Mouse (Mus musculus) T-helper 1 cell (primary cell): Measurements from ENCODE around the gene Gp5.
"Not testable (repeated sequence)": the region's sequence is repeated elsewhere in the genome, so short reads cannot be mapped to it uniquely, and the experiment has no call there.

ENCODE experiments used
- in situ Hi-C: fragments of 300-600 bp; cut with MboI, MseI; formaldehyde crosslinking; loops from one replicate; pipeline ENCODE4 v1.15.1; 2025; ENCODE audit warnings: high pct_unique_total_duplicates

The Gp5 gene

GRCm38 (mm10) chr16:30310647-30311046, at the start of gene Gp5:
Gene Gp5, minus strand, starts transcription at chr16:30310779.
- in situ Hi-C loops, result no loop called here

GRCm38 (mm10) chr16:30353489-30353888, 42.9 kb upstream of the Gp5 start:
- in situ Hi-C loops, result not testable (repeated sequence)

GRCm38 (mm10) chr16:30314236-30314635, 3.7 kb upstream of the Gp5 start:
- in situ Hi-C loops, result no loop called here

GRCm38 (mm10) chr16:30310171-30310515, 436 bp downstream of the Gp5 start:
- in situ Hi-C loops, result no loop called here

GRCm38 (mm10) chr16:30309395-30310170, 996 bp downstream of the Gp5 start:
- in situ Hi-C loops, result no loop called here

- in situ Hi-C loops, result no loop called here
Observed at GRCm38 (mm10) chr16:30308616-30309394, 1.8 kb downstream of the Gp5 start.

GRCm38 (mm10) chr16:30307961-30308615, 2.5 kb downstream of the Gp5 start:
- in situ Hi-C loops, result no loop called here

GRCm38 (mm10) chr16:30307306-30307705, 3.3 kb downstream of the Gp5 start:
- in situ Hi-C loops, result no loop called here

- in situ Hi-C loops, result no loop called here
Observed at GRCm38 (mm10) chr16:30306102-30306501, 4.5 kb downstream of the Gp5 start.

GRCm38 (mm10) chr16:30304236-30304635, 6.3 kb downstream of the Gp5 start:
- in situ Hi-C loops, result no loop called here

GRCm38 (mm10) chr16:30303411-30303810, 7.2 kb downstream of the Gp5 start:
- in situ Hi-C loops, result no loop called here

- in situ Hi-C loops, result no loop called here
Observed at GRCm38 (mm10) chr16:30302686-30303085, 7.9 kb downstream of the Gp5 start.

- in situ Hi-C loops, result no loop called here
Observed at GRCm38 (mm10) chr16:30299711-30300277, 10.8 kb downstream of the Gp5 start.

- in situ Hi-C loops, result no loop called here
Observed at GRCm38 (mm10) chr16:30297450-30297849, 13.1 kb downstream of the Gp5 start.

- in situ Hi-C loops, result no loop called here
Observed at GRCm38 (mm10) chr16:30296601-30297275, 13.8 kb downstream of the Gp5 start.

GRCm38 (mm10) chr16:30295106-30295505, 15.5 kb downstream of the Gp5 start:
- in situ Hi-C loops, result no loop called here

- in situ Hi-C loops, result no loop called here
Observed at GRCm38 (mm10) chr16:30290436-30290835, 20.1 kb downstream of the Gp5 start.

- in situ Hi-C loops, result no loop called here
Observed at GRCm38 (mm10) chr16:30285701-30286100, 24.9 kb downstream of the Gp5 start.

GRCm38 (mm10) chr16:30283743-30284337, 26.7 kb downstream of the Gp5 start:
- in situ Hi-C loops, result no loop called here

GRCm38 (mm10) chr16:30282844-30283495, 27.6 kb downstream of the Gp5 start, which contains the start of gene Lrrc15:
Gene Lrrc15, minus strand, starts transcription at chr16:30283256.
- in situ Hi-C loops, result no loop called here
